Comparison of ENCODE assay signal across 14 mouse cellular contexts in genomic region chr2:29891773-29892172, GRCm38 (mm10). TPM values are rescaled to one million over a fixed set of nuclear protein-coding genes. Genes with fewer than 3 reads are reported as not detected.
DNase-seq lines count a peak whose midpoint lies in the region; ATAC-seq and TF ChIP-seq lines count a peak whose summit lies in the region.
"Had no signal": no experiment of that assay in that cellular context is flagged by ENCODE, and none has a peak within 500 bp of the region (broad histone marks: within the 10 kb centered on the region; RNA-seq: fewer than 3 reads in every experiment).

No protein-coding gene starts in this region.

- no peak for TF ChIP-seq CTCF in cerebellum, adult 2 months (IDR thresholded peaks at IDR 0.05; ENCODE audit: borderline replicate concordance, insufficient read depth, low read depth, low read length)

- no peak overlapping the region for H3K4me2 ChIP-seq in hindbrain, embryonic 15.5 days
- H3K4me2 ChIP-seq in hindbrain, embryonic 14.5 days (replicated peaks), result no peak overlapping the region
- H3K4me2 ChIP-seq in liver, embryonic 15.5 days, result no peak overlapping the region

- no peak for ATAC-seq in hindbrain, embryonic 15.5 days (ENCODE audit: low FRiP score, low read depth)
- ATAC-seq in hindbrain, embryonic 14.5 days (ENCODE audit: low FRiP score), result no peak
- ATAC-seq in liver, embryonic 15.5 days (ENCODE audit: insufficient read depth), result no peak
- ATAC-seq: CD4-positive, CD25-positive, alpha-beta regulatory T cell, adult 4 months had no signal

- no peaks in the 10 kb centered on the region for H3K27me3 ChIP-seq in hindbrain, embryonic 15.5 days
- no peaks in the 10 kb centered on the region for H3K27me3 ChIP-seq in hindbrain, embryonic 14.5 days (ENCODE audit: control insufficient read depth, insufficient read depth, low read length)
- H3K27me3 ChIP-seq in cerebellum, adult 2 months (ENCODE audit: control insufficient read depth, insufficient read depth, low read length), result no peaks in the 10 kb centered on the region
- peaks cover 14% of the 10 kb centered on the region for H3K27me3 ChIP-seq in liver, embryonic 15.5 days
- H3K27me3 ChIP-seq: embryonic facial prominence, embryonic 12.5 days had no signal

- peaks cover 18% of the 10 kb centered on the region for H3K4me1 ChIP-seq in hindbrain, embryonic 15.5 days (replicated peaks)
- peaks cover 12% of the 10 kb centered on the region for H3K4me1 ChIP-seq in hindbrain, embryonic 14.5 days (replicated peaks; ENCODE audit: control insufficient read depth, insufficient read depth, low read length)
- peaks cover 23% of the 10 kb centered on the region for H3K4me1 ChIP-seq in cerebellum, adult 2 months (ENCODE audit: control insufficient read depth, insufficient read depth, low read length)
- H3K4me1 ChIP-seq in liver, embryonic 15.5 days (replicated peaks), result peaks cover 25% of the 10 kb centered on the region

- peaks cover 47% of the 10 kb centered on the region for H3K36me3 ChIP-seq in hindbrain, embryonic 15.5 days
- peaks cover 50% of the 10 kb centered on the region for H3K36me3 ChIP-seq in hindbrain, embryonic 14.5 days (replicated peaks; ENCODE audit: control insufficient read depth, insufficient read depth)
- H3K36me3 ChIP-seq in liver, embryonic 15.5 days (replicated peaks), result peaks cover 56% of the 10 kb centered on the region

- H3K27ac ChIP-seq in hindbrain, embryonic 15.5 days (replicated peaks), result no peak overlapping the region
- no peak overlapping the region for H3K27ac ChIP-seq in hindbrain, embryonic 14.5 days
- peak overlapping the region; percentile 73 for H3K27ac ChIP-seq in cerebellum, adult 2 months (ENCODE audit: insufficient read depth, low read length)
- H3K27ac ChIP-seq in liver, embryonic 15.5 days (replicated peaks), result peak overlapping the region; percentile 91; the same call in 1 of the 2 replicates
- H3K27ac ChIP-seq: embryonic facial prominence, embryonic 12.5 days had no signal

- H3K9me3 ChIP-seq in hindbrain, embryonic 15.5 days, result no peaks in the 10 kb centered on the region
- H3K9me3 ChIP-seq in hindbrain, embryonic 14.5 days (ENCODE audit: control insufficient read depth, low read length), result no peaks in the 10 kb centered on the region
- no peaks in the 10 kb centered on the region for H3K9me3 ChIP-seq in liver, embryonic 15.5 days (replicated peaks)
- H3K9me3 ChIP-seq: embryonic facial prominence, embryonic 12.5 days; forebrain, embryonic 10.5 days had no signal

- 87% methylated on average over 6 of the region's 6 CpGs for WGBS in hindbrain, embryonic 15.5 days
- 94% methylated on average over 6 of the region's 6 CpGs for WGBS in hindbrain, embryonic 14.5 days
- WGBS in cerebellum, adult 2 months, result 9% methylated on average over 6 of the region's 6 CpGs
- whole genome bisulfite sequencing in liver, embryonic 15.5 days (ENCODE audit: insufficient replicate concordance), result 90% methylated on average over 6 of the region's 6 CpGs

- H3K9ac ChIP-seq in hindbrain, embryonic 15.5 days, result no peak overlapping the region
- no peak overlapping the region for H3K9ac ChIP-seq in hindbrain, embryonic 14.5 days
- no peak overlapping the region for H3K9ac ChIP-seq in liver, embryonic 15.5 days
- H3K9ac ChIP-seq: embryonic facial prominence, embryonic 12.5 days had no signal

- no peak for TF ChIP-seq POLR2A in cerebellum, adult 2 months (IDR thresholded peaks at IDR 0.05; ENCODE audit: borderline replicate concordance, insufficient read depth, low read length)

- no peak for DNase-seq in hindbrain, embryonic 14.5 days (ENCODE audit: low spot score)
- peak; percentile 74 to 84 for DNase-seq in cerebellum, adult 2 months
- DNase-seq in cerebellum, adult 9-11 months, result peak; percentile 81
- no peak for DNase-seq in layer of hippocampus, adult 11-12 months (ENCODE audit: low spot score)
- no peak for DNase-seq in adrenal gland, postnatal 4 days (ENCODE audit: low spot score in 2 of 2)
- DNase-seq: adrenal gland, postnatal 14 days; kidney, adult 11 months; kidney, postnatal 10 days; right cerebral cortex, postnatal 25 days had no signal

- H3K4me3 ChIP-seq in hindbrain, embryonic 15.5 days, result peak overlapping the region; percentile 93; the same call in 1 of the 2 replicates
- no peak overlapping the region for H3K4me3 ChIP-seq in hindbrain, embryonic 14.5 days (replicated peaks; ENCODE audit: low read length)
- peak overlapping the region; percentile 71 for H3K4me3 ChIP-seq in cerebellum, adult 2 months (replicated peaks; ENCODE audit: insufficient read depth, low read depth, low read length)
- H3K4me3 ChIP-seq in liver, embryonic 15.5 days (replicated peaks), result 0 out of 2 replicates have a peak overlapping the region, but pooled peaks have one; percentile 94

RNA-seq across cellular contexts. Expression of gene Odf2, which starts 2.8 kb away (rescaled TPM):
- 67.9 and 70.8 TPM in 2 replicates for polyA plus RNA-seq in hindbrain, embryonic 15.5 days (2015; fragmentation: Nextera tagmentation; extraction: Ambion mirVana)
- 49.0 and 63.5 TPM in 2 replicates for polyA plus RNA-seq in hindbrain, embryonic 14.5 days (2014; fragmentation: Nextera tagmentation; extraction: Ambion mirVana)
- polyA plus RNA-seq in cerebellum, adult 2 months (2012; rRNA removed), result 264 and 287 TPM in 2 replicates
- 34.4 and 35.9 TPM in 2 replicates for polyA plus RNA-seq in liver, embryonic 15.5 days (2015; fragmentation: Nextera tagmentation; extraction: Ambion mirVana)
- total RNA-seq in adrenal gland, postnatal 4 days (2021), result 10 to 100 TPM; 80.0 to 82.1 TPM

RNA-seq across cellular contexts. Expression of gene Cercam, which starts 22.8 kb away (rescaled TPM):
- 22.1 and 25.9 TPM in 2 replicates for polyA plus RNA-seq in hindbrain, embryonic 15.5 days (2015; fragmentation: Nextera tagmentation; extraction: Ambion mirVana)
- polyA plus RNA-seq in hindbrain, embryonic 14.5 days (2014; fragmentation: Nextera tagmentation; extraction: Ambion mirVana), result 15.9 and 19.1 TPM in 2 replicates
- 30.4 and 38.2 TPM in 2 replicates for polyA plus RNA-seq in cerebellum, adult 2 months (2012; rRNA removed)
- 35.6 and 36.1 TPM in 2 replicates for polyA plus RNA-seq in liver, embryonic 15.5 days (2015; fragmentation: Nextera tagmentation; extraction: Ambion mirVana)
- 10 to 100 TPM; 28.3 to 34.4 TPM for total RNA-seq in adrenal gland, postnatal 4 days (2021)

RNA-seq across cellular contexts. Expression of gene Gle1, which starts 43.5 kb away (rescaled TPM):
- 64.4 and 69.8 TPM in 2 replicates for polyA plus RNA-seq in hindbrain, embryonic 15.5 days (2015; fragmentation: Nextera tagmentation; extraction: Ambion mirVana)
- 53.5 and 53.7 TPM in 2 replicates for polyA plus RNA-seq in hindbrain, embryonic 14.5 days (2014; fragmentation: Nextera tagmentation; extraction: Ambion mirVana)
- polyA plus RNA-seq in cerebellum, adult 2 months (2012; rRNA removed), result 72.7 and 74.7 TPM in 2 replicates
- 24.7 and 25.2 TPM in 2 replicates for polyA plus RNA-seq in liver, embryonic 15.5 days (2015; fragmentation: Nextera tagmentation; extraction: Ambion mirVana)
- 10 to 100 TPM; 41.4 to 44.6 TPM for total RNA-seq in adrenal gland, postnatal 4 days (2021)

Comparison
In these comparisons a context has a peak if more than half of its experiments do, and no peak if none do; other contexts are left out.
1. H3K27ac ChIP-seq: peak in cerebellum, adult 2 months (single experiment) and liver, embryonic 15.5 days (single experiment); none in hindbrain, embryonic 15.5 days (single experiment) and hindbrain, embryonic 14.5 days (single experiment).
2. DNase-seq: peak in cerebellum, adult 2 months (2 of 2) and cerebellum, adult 9-11 months (single experiment); none in hindbrain, embryonic 14.5 days (single experiment), layer of hippocampus, adult 11-12 months (single experiment) and adrenal gland, postnatal 4 days (0 of 2).